Mouse (Mus musculus) adrenal gland, adult 18-20 months (tissue): ENCODE measurements at regions not wholly inside any gene's neighbourhood (a gene's known extent, or its start where the extent isn't known, plus 50 kb on each side); places are given as distances from the start of the nearest gene placed in this dataset.

Experiments used
- DNase-seq, 2 experiments: peaks; one replicate each; pipeline ENCODE4 v3.0.0; 2021 to 2022; ENCODE audit warnings: low spot score in 2 of 2

- no peak for DNase-seq
Observed at GRCm38 (mm10) chr2:10816374-10816773, 355.5 kb upstream of the Prkcq start.

DNA sequence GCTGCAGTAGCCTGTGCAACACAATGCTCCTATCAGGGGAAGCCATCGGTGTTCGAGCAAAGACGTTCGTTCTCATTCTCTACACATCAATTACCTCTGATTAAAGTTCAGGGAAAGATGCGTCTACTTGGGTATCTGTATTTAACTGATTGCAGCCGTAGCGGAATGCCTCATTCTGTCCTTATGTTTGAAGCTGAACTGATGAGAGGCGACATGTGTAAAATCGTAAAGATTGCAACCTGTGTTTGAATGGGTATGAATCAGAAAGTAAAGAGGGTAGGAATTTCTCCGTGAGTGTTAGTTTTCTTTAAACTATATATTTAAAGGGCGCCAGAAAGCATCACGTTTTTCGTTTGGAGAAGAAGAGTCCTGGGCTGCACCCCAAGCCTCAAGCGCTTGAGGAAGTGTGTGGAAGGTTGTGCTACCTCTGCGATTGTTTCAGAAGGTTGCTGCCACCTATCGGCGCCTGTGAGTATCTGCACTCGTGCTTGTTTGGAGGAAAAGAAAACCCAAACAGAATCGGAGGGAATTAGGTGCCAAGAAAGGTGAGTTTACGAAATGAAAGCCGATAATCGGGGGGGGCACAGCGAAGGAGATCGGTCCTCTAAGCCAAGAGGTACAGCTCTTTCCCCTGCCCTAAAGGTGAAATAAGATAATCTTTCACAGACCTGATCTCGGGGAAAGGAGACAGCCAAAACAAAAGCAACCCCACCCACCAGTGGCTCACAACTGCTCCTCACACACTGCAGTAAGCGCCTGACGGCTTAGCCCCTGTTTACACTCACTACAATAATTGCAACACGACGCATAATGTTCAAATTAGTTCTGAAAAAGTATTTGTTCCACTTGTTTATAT lies 346.4 kb upstream of the Prkcq start:
- DNase-seq = peak; percentile 26 to 42

DNA sequence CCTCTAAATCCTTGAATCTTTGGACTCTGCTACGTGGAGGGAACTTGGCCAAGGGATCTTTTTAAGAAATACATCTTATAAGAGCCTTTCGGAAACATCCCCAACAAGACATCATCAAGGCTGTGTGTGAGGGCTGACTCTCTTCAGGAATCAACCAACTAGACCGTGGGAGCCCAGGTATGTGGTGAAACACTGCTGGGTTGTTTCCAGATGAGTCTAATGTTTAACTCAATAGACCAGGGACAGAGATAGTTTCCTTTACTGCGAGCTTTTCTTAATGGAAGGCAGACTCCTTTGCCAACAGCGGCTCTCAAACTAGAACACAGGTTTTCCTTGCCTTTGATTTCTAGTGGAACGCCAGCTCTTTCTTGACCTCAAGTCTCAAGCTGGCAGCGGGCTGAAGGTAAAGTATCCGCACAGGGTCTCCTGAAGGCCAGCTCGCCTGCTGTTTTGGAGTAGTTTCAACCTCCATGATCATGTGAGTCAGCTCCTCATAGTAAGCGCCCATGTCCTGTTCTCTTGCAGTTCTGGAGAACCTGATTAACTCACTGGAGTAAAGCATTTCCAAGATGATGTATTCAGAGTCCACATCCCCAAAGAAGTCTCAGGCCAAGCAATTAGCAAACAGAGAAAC lies 345.7 kb upstream of the Prkcq start:
- DNase-seq = no peak

DNA sequence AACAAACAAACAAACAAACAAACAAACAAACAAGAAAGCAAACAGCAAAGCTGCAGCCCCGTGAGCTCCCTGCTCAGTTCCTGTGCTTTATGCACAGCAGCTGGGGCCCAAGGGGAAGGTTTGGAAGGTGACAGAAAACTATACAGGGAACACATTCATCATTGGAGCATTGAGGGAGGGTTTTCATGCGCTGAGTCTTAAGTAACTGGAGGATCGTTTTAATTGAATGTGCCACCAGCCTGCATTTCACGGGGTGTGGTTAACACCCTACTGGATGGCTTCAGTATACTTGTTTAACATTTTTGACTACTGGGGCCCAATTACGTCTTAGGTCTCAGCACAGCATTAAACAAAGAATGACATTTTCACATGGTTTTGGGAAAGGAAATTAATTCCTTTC lies 331.9 kb upstream of the Prkcq start:
- DNase-seq = no peak

- DNase-seq = no peak
Observed at GRCm38 (mm10) chr2:10861654-10862292, 310.1 kb upstream of the Prkcq start.

GRCm38 (mm10) chr2:10864451-10864850 lies 307.5 kb upstream of the Prkcq start:
- no peak for DNase-seq

- no peak for DNase-seq
Observed at GRCm38 (mm10) chr2:10874303-10874702, 297.6 kb upstream of the Prkcq start.

GRCm38 (mm10) chr2:10901926-10902325 lies 270.0 kb upstream of the Prkcq start:
- DNase-seq = no peak

DNA sequence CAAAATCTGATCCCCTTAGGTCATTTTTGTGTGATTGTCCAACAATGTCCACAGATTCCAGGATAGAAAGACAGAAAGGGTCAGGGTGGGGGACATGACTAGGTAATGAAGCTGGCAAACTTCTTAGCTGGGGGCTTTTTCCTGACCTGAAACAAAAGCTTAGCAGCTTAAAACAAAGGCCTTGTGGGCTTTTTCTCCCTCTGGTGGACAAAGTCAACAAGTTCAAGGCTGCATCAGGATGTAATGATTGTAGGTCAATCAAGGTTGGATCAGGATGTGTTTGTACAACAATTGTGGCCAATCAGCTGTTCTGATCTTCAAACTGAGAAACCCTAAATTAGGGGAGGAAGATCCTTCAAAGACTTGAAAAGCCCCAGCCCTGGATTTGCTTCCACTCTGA lies 252.0 kb upstream of the Prkcq start:
- DNase-seq = no peak

DNA sequence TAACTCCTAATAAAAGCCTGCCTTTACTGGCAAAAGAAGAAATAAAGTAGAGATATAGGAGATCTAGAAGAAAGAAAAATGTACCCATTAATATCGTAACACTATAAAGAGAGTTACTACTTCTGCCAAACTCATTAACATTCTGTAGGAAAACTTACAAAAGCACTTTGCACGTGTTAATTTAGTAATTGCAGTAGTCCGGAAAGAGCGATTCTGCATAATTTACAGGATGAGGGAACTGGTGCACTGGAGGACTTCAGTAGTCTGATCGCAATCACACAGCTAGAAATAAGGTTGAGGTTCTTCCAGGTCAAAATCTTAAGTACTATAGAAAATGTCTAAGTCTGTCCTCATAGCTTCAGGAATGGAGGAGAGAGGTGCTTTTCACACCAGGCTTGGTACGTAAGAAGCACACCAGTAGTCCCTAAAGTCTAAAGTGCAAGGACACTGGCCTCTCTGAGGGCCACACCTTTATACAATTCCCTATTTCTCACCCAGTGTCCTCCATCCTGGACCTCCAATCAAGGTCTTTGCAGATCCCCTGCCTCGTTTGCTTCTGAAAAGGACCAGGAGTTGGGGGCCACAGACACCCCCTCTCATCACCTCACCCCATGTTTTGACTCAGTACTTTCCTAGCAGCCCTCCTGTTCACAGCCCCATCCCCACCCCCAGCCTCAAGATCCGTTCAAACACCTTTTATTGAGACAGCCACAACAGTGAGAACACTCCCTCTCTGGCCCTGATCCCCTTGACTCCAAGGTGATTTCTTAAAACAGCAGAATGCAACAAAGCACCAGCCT lies 251.0 kb upstream of the Prkcq start:
- DNase-seq = no peak

- no peak for DNase-seq
Observed at GRCm38 (mm10) chr2:10921486-10922450, 250.1 kb upstream of the Prkcq start.

- no peak for DNase-seq
Observed at GRCm38 (mm10) chr2:10923984-10924383, 247.9 kb upstream of the Prkcq start.

- DNase-seq = no peak
Observed at GRCm38 (mm10) chr2:10925361-10925760, 246.5 kb upstream of the Prkcq start.

- no peak for DNase-seq
Observed at GRCm38 (mm10) chr2:10937405-10937804, 234.5 kb upstream of the Prkcq start.

DNA sequence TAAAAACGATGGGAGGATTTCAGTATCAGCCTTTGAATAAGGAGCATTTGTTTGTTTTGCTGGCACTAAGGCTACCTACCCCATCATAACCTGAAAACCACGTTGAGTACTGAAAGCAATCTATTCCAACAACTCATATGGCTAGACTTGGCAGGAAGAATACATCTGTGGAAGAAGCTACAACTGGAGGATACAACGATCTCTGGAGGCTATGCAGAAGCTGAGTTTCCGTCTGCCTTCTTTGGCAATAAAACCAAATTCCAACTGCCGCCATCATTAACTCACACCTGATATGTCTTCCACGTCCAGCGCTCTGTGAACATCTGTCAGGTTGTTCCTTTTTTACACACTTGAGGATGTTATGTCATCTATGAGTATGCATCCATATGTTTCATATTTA lies 206.7 kb upstream of the Prkcq start:
- DNase-seq = no peak

GRCm38 (mm10) chr2:10966891-10967290 lies 205.0 kb upstream of the Prkcq start:
- DNase-seq = no peak

DNA sequence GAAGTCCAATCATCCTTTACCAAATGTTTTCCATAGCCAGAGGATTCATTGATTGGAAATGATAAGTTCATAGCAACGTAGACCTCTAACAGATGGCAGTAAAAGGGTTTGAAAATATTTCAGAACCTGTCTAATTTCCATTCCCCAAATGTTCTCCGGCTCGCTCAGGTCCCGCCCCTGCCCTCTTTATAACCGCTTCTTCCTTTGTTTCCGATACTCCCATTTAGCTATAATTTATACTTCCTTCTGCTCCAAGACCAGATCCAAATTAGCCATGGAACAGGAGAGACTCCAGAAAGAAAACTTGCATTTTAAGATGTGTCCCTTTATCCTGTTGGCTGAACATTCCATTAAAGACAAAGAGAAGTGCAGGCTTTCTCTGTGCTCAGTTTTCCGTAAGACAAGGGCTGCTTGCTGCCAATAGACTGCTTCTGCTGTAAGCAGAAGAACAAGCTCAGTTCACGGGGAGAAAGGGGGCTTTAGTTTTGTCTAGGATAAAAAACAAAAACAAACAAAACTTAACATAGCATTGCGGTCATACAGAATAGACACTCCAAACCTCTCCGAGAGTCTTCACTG lies 202.7 kb upstream of the Prkcq start:
- DNase-seq = no peak

- no peak for DNase-seq
Observed at GRCm38 (mm10) chr2:10972051-10972450, 199.9 kb upstream of the Prkcq start.

DNA sequence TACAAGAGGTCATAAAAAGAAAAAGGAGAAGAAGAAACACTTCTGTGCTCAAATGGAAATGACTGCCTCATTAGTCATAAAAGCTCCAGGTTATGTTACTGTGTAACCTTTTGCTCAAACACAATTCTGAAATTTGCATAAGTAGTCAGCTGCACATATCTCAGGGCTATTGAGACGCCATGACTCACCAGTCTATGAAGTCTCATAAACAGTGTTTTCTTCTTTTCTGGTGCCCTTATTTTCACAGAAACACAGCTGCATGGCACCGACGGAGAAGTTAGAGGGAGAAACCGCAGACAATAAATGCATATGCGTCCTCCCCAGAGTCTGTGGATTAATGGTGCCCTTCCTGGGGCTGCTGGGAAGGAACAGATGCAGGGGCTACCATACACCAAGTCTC lies 193.1 kb upstream of the Prkcq start:
- DNase-seq = no peak

GRCm38 (mm10) chr2:10986101-10986500 lies 185.8 kb upstream of the Prkcq start:
- DNase-seq = no peak
